Mouse (Mus musculus) 3T3-L1 (cell line): ENCODE data around the gene Olfr800.

ENCODE experiments used
- DNase-seq: peaks from one replicate; pipeline ENCODE4 v3.0.0-alpha.2; 2015; ENCODE audit warnings: low read depth, low spot score

Gene Olfr800

DNA sequence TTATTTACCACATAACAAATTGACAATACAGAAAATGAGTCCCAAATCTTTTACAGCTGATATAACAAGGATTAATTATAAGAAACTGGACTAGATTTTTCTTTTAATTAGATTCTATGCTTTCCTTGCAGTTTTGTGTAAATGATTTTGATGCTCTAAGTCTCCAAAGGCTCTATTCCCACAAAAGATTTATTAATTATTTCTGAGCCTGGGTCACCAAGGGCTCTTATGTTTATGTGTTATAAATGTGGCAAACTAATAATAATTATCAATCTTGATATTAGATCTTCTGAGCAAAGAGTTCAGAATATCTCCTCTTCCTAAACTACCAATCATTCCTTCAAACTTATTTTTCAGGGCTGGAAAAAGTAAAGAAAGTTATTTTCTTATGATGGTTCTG is at the start of gene Olfr800:
Gene Olfr800 (plus strand): TSS at position 301 of the 400 bp plus-strand sequence.
- no peak for DNase-seq

DNA sequence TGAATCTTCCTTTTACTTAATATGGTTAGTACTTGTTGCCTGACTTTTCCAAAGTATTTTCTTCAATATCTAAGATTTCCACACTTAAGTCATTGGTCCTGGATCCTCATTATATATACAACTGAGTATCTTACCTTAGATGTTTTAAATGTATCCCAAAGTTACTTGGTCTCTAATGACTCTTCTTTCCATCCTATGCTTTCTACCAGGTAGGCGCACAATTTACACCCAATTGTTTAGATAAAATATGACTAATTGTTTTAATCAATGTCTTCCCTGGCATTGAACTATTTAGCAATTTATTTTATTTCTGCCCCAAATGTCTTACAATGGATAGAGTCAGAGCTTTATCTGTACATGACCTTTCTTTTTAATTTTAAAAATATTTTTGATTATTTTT is 45.0 kb upstream of the Olfr800 start, which contains the start of gene Olfr796:
Gene Olfr796 (minus strand): TSS at position 101 of the 400 bp plus-strand sequence.
- DNase-seq, result no peak

DNA sequence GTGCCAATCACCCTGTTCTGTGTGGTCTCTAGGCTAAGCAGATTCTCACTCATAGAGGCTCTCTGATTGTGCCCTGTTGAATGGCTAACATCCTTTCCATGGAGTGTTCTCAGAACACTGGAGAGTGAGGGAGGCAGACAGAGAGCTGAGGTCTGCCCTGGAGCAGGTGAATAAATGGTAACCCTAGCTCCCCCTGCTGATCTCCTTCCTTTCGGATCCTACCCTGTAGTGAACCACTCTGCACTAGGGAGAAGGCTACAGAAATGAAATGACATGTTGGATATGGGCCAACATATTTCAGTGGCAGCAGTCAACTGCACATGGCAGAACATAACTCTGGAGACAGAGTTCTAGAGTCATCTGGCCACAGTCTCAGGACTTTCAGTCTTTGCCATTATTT is 35.8 kb upstream of the Olfr800 start:
- no peak for DNase-seq

DNA sequence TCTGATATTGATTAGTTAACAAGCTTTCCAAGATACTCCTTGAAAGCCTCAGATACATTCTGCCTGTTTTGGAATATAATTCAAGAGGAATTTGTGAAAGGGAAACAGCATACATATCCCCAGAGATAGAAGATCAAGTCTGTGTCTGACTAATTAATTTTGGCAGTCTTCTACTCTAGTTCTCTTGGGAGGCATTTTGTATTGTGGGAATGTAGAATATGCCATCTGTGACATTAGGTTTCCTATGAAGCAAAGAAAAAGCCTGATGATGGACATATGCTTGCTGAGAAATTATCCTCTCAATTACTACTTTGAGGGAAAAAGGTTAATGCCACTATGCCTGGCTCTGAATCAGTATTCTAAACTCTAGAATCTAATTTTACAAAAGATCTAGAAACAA is 34.2 kb upstream of the Olfr800 start:
- DNase-seq, result no peak

DNA sequence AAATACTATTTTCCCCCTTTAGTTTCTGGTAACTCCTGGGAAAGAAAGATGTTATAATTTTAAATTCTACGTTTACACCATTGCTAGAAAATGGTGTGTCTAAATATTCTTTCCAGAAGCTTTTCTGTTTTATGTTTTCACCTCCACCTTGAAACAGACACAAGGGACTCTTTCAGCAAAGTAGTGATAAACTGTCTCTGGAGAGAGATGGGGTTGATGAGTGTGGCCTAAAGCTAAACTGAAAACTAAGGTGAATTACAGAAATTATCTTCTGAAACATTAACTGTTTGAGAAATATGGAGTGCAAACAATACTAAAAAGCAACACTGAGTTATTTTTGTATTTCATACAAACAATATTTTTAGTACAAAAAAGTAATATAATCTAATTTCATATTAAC is 29.7 kb upstream of the Olfr800 start, which contains the start of gene Olfr798:
Gene Olfr798 (minus strand): TSS at position 101 of the 400 bp plus-strand sequence.
- no peak for DNase-seq

DNA sequence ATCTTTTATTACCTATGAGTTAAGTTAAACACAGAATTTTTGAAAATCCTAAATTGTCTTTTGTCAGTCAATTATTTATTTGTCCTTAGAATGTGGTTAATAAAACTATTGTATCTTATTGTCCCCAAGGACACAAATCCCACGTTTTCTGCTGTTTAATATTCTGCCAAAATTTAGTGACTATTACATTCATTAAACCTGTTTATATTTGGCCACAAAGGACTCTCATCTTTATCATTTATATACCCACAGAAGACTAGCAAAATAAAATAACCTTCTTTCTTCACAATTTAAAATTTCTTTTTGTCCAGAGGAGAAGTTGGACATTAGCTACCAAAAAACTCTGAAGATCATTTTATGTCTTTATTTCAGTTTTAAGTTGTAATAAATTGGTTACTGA is 20.3 kb upstream of the Olfr800 start, which contains the start of gene Olfr799:
Gene Olfr799 (plus strand): TSS at position 301 of the 400 bp plus-strand sequence.
- DNase-seq, result no peak

DNA sequence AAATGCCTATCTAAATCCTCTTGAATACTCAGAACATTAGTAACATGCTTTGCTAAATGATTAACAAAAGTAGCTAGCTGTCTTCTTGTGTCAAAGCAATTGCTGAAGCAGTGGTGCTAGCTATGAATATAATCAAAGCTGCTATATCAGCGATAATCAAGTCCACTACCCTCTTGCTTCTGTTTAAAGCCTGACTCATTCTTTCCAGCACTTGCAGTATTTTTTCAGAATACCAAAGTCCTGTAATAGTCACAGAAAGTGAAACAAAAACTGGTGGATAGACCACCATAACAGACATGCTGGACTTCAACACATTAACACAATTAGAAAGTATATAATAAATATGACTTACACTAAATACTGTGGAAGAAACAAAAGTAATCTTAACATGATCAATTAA is 5.7 kb upstream of the Olfr800 start:
- DNase-seq, result no peak

DNA sequence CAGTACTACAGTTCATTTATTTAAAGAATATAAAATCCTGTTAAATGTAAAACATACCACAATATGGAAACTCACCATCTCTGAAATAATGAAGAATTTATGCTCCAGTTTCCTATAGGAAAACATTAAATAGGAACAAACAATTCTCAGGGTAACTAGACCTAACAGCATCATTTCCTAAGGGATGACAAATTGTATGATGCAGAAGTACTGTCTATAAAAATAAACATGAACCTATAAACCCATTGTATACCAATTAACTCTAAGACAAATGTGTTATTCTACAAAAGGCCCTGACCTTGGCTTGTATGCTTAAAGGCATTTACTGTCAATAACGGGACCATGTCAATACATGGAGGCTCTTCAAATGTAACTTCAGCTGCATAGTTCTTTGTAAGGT is 16.3 kb downstream of the Olfr800 start, which contains the start of gene Olfr801:
Gene Olfr801 (minus strand): TSS at position 101 of the 400 bp plus-strand sequence.
- no peak for DNase-seq

DNA sequence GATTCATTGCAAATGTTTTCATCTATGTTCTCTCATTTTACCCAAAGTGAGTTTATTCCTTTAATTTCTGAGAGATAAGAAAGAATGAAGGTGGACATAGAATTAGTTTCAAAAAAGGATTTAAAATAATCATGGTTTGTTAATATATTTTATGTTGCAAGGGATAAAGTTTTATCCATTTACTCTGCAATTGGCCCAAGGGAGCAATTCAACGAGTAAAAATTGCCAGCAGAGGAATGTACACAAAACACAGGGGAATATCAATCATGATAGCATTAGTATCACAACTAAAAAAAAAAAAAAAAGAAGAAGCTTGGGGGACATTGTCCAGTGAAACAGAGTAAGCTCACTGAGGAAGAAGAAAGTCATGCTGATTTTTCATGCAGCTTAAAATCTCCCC is 30.6 kb downstream of the Olfr800 start, which contains the start of gene Olfr802:
Gene Olfr802 (minus strand): TSS at position 101 of the 400 bp plus-strand sequence.
- DNase-seq, result no peak

DNA sequence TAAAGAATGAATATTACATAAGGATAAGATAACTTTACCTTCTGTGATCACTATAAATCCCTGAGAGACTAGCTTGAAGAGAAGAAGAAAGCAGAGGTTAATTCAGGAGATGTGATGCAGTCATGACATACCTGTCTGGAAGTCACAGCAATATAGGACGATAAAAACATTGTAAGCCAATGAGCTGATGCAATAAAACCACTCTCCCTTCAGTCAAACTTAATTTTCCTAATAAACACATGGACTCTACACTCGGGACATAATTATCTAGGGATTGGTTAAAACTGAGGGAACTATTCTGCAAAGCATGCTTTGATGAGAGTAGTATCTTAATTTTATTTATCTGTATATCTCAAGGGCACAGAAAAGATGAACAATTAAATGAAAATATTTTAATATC is 36.7 kb downstream of the Olfr800 start, which contains the start of gene Olfr803:
Gene Olfr803 (minus strand): TSS at position 101 of the 400 bp plus-strand sequence.
- DNase-seq, result no peak

DNA sequence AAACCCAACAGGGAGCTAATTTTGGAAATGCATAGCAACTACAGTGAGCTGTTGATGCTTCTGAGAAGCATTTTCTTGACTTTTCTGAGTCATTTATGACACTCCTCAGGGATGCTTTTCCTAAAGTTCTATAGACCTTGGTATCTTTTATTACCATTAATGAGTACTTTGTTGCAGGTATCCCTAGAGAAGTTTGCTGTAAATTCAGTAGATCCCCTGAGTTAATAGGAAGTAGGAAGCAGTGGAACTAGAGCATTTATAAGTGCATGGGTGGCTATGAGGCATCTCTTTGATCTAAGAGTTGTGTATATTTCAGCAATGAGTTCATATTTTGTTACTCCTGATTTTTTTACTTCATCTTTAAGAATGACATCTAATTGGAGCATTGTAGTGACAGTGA is 45.4 kb downstream of the Olfr800 start, which contains the start of gene Olfr804:
Gene Olfr804 (plus strand): TSS at position 301 of the 400 bp plus-strand sequence.
- no peak for DNase-seq
